Mouse (Mus musculus): ENCODE data around the gene Rassf6.

- TF ChIP-seq CTCF (IDR thresholded peaks at IDR 0.05; ENCODE audit: control insufficient read depth, insufficient read depth, insufficient read length) (no peak), USF1 (IDR thresholded peaks at IDR 0.05; ENCODE audit: low read depth) (no peak), MAX (IDR thresholded peaks at IDR 0.05) (no peak), FOSL1 (IDR thresholded peaks at IDR 0.05; ENCODE audit: insufficient read depth, low read length, poor library complexity, severe bottlenecking) (no peak), MYOG (IDR thresholded peaks at IDR 0.05; ENCODE audit: control insufficient read depth, extremely low read depth, insufficient read length) (no peak), CEBPB (IDR thresholded peaks at IDR 0.05; ENCODE audit: low read depth) (no peak), MYOD1 (IDR thresholded peaks at IDR 0.05; ENCODE audit: control insufficient read depth, insufficient read length, low read depth) (no peak)
Observed at GRCm38 (mm10) chr5:90655891-90656290, 15.4 kb upstream of the Rassf6 start.

Data from C2C12 (cell line).